Mouse (Mus musculus): ENCODE results near the gene Scarb1.

DNA sequence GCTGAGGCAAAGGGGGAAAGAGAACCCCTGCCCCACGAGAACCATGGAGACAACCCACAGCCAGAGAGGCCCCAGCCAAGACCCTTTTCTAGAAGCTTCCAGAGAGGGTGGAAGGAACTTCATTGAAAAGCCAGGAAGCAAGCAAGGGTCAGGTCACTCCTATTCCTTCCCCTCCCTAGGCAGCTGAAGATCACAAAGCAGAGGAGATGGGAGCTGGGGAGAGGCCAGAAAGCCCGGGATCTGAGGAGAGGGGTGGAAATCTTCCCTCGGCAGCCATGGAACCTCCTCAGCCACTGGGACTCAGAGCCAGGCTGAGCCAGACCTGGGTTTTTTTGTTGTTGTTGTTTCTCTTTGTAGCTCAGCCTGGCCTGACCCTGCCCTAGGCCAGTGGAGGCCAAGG lies 9.8 kb downstream of the Scarb1 start:
- TF ChIP-seq EP300 (IDR thresholded peaks at IDR 0.05; ENCODE audit: low read depth) (no peak), CTCF (IDR thresholded peaks at IDR 0.05; ENCODE audit: low read depth) (no peak)
